Mouse (Mus musculus) Muller cell, postnatal 12 days (primary cell): Measurements from ENCODE around the gene Stpg1.

Experiments used
- DNase-seq: peaks from one replicate; pipeline ENCODE4 v3.0.0-alpha.2; 2015; ENCODE audit errors: inconsistent ontology term

Stpg1 gene

DNA sequence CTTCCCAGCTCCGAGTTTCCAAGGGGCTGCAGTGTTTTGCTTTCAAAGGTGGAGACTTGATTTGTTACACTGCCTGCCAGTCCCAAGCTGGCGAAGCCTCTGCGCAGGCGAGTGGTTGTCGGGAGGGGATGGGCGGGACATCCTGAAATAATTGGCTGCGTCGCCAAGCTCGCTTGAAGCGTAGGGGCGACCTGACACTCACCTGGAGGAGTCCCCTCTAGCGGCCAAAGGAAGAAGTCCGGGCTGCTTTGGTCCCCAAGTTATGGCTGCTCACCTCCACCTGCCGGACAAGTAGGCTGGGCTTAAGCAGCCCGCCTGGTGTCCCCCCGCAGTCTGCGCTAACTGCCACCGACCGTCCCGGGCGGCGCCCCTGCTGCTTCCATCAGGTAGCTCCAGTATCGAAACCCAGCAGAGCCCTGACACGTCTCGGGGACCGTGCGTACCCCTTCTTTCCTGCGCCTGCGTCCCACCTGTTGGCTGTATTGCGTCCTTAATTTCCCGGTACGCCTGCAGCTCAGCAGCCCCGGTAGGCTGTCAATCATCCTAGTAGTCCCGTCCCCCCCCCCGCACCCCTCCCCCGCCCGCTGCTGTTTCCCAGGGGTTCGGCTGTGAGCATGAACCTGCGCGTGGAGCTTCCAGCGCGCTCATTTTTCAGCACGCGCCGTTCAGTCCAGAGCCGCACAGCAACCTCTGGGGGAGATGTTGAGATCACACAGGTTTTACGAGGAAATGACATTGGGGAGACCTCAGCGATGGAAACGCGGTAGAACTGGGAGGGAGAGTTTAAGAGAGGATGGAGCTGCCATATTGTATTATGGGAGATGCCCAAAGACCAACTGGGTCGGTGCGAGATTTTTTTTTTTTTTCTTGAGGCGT is at the start of gene Stpg1, which contains the start of gene Nipal3:
TSS of gene Stpg1 (plus strand) at position 270 of the 876 bp plus-strand sequence.
TSS of gene Nipal3 (minus strand) at position 518 of the 876 bp plus-strand sequence.
- DNase-seq, result peak; percentile 94

GRCm38 (mm10) chr4:135451360-135452015 is 43.1 kb upstream of the Stpg1 start:
- DNase-seq, result no peak

DNA sequence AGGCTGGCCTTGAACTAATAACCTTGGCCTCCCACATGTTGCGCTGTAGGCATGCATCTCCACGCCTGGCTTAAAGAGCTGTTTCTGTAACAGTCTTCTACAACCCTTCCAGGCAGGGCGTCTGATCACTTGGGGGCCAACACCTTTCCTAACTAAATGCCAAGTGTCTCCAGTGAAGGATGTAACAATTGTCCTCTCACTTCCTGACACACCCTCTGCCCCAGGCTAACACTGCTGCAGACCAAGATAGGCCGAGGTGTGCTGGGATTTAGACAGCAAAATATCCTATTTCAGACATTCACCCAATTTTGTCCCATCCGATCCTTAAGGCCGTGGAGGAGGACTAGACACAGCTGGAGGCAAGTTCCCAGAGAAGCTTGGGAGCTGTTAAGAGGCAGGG is 41.4 kb upstream of the Stpg1 start:
- DNase-seq, result no peak

GRCm38 (mm10) chr4:135453572-135453971 is 41.0 kb upstream of the Stpg1 start:
- DNase-seq, result no peak

GRCm38 (mm10) chr4:135463406-135463805 is 31.2 kb upstream of the Stpg1 start:
- no peak for DNase-seq

DNA sequence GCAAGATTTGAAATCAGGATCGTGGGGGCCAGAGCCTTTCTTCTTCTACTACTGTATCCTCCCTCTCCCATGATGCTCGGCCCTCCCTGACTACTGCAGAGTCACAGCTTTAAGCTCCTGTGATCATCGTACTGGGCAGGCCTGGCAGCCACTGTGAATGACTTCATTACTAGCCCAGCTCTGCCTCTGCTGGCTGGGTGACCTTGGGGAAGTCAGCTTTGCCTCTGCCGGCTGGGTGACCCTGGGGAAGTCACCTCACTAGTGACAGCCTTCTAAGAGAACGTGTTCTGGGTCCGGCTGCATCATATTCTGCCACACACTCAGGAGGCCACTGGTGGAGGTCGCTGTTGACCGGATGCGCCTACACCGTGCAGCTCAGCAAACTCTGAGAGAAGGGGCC is 16.7 kb upstream of the Stpg1 start:
- no peak for DNase-seq

DNA sequence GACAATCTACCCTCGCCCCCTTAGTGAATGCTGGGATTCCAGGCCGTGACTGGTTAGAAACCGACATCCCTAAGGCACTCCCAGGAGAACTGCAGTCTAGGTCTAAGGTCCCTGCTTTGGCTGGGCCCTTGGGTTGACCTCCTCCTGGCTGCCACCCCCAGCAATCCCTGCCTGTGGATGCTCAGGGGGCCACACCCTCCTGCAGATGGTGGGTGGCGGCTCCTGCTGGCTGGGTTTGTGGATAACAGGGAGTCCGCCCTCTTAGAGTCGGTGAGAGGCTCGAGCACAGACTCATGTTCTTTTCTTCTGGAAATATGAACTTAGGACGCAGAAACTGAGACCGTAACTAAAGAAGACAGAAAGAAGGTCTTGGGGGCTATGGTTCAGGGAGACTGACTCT is 14.2 kb upstream of the Stpg1 start:
- no peak for DNase-seq

GRCm38 (mm10) chr4:135485086-135485485 is 9.5 kb upstream of the Stpg1 start:
- DNase-seq, result no peak

DNA sequence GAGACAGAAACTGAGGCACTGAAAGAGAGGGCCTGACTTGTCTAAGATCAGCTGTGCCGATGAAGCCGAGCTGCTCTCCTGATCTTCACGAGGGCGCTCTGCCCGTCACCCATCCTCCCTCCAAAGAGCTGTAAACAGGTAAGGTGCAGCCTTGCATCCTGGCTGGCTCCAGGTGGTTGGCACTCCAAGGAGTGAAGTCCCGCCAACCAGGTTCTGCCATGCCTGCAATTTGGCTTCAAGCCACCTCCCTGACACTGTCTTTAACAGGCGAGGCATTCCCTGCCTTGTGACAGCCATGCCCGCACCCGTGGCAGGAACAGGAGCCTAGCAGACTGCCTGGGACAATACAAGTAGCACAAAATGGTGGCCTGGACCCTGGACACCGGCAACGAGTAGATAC is 8.2 kb upstream of the Stpg1 start:
- no peak for DNase-seq

DNA sequence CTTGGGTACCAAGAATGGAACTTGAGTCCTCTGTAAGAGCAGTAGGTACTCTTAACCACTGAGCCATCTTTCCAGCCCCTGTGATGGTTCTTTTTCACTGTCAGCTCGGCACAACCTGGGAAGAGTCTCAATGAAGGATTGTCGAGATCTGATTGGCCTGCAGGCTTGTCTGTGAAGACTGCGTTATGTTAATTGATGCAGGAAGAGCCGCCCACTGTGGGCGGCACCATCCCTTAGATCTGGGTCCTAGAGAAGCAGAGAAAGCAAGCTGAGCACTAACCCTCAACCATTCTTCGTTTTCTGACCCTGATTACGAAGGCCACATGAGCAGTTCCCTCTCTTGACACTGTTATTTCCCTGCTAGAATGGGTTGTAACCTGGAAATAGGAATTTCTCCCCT is 5.3 kb upstream of the Stpg1 start:
- no peak for DNase-seq

GRCm38 (mm10) chr4:135493271-135493670 is 1.3 kb upstream of the Stpg1 start:
- no peak for DNase-seq

DNA sequence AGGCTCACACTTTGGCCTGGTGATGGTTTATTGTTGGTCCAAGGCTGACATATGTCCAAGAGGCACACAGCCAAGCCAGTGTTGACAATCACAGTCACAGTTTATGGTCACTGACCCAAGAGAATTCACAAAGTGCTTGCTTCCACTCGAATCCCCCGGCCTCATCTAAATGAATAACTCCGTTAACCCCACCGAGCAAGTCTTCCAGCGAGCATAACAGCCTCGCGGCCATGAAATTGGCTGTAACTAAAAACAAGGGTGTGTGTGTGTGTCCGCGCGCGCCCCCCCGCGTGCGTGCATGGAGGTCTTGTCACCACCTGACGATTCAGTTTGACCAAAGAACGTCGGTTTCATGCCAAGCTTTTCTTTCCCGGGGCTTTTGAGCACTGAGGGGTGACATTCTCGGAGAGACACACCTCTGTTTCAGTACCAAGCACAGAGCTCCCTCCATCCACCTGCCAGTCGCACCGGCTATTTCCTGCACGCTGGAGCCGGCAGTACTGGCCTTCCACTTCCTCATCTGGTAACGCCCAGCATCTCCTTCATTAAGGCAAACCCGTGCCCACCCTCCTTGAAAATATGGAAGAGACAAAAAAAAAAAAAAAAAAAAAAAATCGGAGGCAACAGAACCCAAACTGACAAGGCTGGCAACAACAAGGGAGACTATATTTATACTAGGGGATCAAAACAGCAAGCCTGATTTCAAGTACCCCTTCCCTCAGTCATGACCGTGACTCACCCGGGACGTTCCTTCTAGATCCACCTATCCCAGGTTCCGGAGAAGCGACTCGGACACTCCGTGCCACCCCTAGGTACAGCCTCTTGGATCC is 684 bp upstream of the Stpg1 start:
- DNase-seq, result peak; percentile 85

- DNase-seq, result no peak
These were observed 804 bp downstream of the Stpg1 start for GRCm38 (mm10) chr4:135495397-135495791.

- DNase-seq, result peak; percentile 86
These were observed 1.2 kb downstream of the Stpg1 start for GRCm38 (mm10) chr4:135495810-135496209.

GRCm38 (mm10) chr4:135498136-135498535 is 3.5 kb downstream of the Stpg1 start:
- DNase-seq, result no peak

DNA sequence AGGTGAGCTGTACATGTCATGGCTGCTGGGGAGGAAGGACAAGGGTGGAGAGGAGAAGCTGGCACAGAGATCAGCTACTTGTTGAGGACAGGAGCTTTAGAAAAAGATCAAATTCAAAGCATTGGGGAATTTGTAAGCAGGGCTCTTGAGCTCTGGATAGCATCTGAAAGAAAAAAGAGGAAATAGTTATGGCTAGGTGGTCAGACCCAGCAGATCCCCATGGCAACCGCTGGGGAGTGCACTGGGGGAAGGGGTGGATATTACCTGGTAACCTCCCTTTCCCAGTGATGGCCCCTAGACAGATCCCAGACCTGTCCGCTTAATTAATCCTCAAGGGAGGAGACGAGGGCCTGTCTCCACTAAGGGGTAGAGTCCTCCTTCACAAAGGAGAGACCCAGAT is 5.2 kb downstream of the Stpg1 start:
- no peak for DNase-seq

DNA sequence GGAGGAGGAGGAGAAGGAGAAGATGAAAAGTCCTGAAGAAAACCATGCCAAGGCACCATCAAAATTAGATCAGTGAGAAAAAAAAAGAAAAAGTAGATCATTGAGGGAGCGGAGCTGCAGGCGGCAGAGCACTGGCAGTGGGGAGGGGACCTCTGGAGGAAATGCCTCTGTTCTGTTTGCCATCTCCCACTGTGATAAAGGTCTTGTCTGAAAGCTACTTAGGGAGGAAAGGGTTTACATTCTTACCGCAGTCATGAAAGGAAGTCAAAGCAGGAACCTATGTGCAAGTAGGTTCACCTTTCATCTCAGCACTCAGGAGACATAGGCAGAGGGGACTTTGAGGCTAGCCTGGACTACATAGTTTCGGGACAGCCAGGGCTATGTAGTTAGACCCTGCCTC is 7.0 kb downstream of the Stpg1 start:
- DNase-seq, result no peak

DNA sequence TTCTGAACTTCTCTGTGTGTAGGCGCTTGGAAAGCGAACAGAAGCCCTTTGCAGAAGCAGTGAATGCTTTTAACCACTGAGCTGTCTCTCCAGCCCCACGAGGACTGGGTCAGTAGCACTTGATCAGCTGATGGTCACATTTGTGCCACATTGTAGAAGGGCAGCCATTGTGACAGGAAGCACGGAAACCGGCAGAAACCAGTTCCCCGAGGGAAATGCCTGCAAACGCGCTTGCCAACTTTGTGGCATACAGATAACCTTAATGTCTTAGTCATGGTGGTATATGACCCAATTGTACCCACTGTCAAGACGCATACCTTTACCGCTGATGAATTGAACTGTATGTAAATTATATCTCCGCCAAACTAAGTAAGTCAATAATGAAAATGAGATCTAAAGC is 11.2 kb downstream of the Stpg1 start:
- DNase-seq, result no peak

DNA sequence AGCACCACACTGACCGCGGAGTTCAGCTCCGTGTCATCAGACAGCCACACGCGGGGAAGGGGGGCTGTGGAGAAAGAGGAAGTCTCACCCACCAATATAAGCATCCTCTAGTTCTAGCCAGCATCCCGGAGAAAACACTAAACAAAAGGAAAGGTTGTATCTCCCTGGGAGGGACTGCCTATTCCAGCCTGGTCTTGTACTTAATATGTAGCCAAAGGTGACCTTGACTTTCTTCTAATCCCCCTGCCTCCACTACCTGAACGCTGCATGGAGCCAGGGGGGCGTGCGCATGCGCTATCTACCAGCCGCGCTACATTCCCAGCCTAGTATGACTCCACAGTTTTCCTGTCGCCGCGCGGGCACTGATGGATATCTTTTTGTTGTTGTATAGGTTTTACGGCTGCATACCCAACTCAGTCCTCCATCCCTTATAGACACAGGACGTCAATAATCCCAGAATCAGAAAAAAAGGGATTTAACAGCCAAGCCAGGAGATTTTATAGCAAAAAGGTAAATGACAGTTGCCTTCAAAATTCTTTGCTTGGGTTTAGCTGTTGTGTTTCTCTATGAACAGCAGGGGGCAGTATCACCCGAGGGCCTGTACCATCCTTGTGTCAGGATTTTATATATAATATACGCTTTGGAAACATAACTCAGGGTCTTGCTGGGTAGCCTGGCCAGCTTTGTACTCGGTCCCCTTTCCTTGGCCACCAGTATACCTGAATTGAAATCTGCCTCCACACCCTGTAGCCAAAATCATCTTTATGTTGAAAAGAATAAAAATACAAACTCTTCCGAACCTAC is 13.2 kb downstream of the Stpg1 start:
- DNase-seq, result peak; percentile 68

DNA sequence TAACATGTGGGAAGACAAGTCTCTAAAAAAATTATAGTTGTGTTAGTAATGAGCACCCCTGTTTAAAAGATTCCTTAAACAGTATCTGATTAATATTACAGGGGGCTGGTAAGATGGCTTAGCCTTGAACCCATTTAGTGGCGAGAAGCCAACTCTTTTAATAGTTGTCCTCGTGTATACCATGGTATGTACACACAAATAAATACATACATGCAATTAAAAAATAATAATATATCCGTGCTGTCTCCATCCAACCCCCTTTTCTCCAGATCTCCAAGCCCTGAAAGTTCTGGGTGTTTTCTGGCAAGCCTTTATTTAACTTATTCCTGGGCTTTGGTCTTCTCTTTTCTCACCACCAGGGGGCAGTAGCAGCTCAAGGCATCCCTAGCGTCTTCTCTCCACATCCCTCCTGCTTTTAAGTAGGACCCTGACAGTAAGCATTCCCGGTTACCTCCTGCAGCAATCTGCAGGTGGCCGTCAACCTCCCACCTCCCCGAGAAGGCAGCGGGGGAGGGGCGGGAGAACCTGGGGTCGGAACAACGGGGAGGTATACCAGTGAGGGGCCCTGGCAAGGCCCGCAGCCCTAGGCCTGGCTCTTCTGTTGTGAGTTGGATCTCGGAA is 13.9 kb downstream of the Stpg1 start:
- peak; percentile 69 for DNase-seq

DNA sequence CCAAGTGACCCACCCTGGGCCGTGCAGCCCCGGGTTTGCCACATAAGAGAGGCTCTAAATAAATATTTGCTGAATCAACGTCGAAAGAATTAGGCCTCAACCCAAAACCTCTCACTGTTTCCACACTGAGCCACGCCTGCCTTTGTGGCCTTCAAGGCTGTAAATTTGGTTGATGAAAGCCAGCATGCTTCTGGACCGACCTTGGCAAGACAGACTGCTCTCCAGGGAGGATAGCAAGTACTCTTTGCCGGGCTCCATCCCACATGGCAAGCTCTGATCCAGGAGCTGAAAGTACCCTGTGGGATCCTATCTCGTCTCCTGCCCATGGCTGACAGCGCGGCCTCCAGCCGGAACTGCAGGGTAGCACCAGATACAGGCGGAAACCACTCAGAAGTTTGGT is 14.9 kb downstream of the Stpg1 start:
- no peak for DNase-seq
